Mouse (Mus musculus) right cerebral cortex, postnatal 4 days (tissue): ENCODE measurements around the gene Bnc2.

ENCODE experiments used
- DNase-seq: peaks from one replicate; pipeline ENCODE4 v3.0.0-alpha.2; 2022

Bnc2 gene

DNA sequence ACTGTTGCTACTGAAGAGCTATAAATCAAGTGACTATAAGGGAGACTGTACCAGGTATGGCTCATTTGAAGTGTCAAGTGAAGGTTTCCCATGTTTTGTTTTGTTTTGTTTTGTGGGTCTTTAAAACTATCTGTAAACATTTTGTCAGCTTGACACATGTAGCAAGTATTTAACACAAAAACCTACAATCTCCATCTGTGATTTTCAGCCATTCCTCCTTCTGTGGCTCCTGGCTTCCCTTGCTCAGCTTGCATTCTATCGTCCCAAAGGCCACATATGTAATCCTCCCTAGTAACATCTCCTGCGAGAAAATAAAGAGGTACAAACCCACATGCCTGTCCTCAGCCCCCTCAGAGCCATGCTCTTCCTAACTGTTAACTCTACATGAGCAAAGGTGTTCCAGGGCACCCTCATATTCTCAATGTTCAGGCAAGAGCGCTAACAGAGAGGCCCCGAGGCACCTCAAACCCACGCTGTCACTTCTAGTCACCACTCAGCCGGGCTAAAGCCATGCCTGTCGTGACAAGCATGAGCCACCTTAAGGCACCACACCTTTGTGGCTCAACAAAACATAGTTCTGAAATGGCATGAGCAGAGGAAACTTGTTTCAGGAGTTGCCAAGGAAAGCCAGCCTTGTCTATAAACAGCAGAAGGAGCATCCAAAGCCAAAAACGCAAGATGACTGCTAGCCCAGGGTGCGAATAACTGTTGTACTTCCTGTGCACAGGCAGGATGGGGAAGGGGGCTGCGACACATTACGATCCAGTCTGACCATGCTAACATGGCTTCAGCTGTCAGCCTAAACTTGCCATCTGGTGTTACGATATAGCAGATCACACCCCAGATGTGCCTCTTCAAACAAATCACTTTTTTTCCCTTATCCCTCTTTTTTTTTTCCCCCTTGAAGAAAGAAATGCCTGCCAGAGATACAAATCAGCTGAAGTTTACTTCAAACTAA lies 42.0 kb downstream of the Bnc2 start:
- DNase-seq = no peak

DNA sequence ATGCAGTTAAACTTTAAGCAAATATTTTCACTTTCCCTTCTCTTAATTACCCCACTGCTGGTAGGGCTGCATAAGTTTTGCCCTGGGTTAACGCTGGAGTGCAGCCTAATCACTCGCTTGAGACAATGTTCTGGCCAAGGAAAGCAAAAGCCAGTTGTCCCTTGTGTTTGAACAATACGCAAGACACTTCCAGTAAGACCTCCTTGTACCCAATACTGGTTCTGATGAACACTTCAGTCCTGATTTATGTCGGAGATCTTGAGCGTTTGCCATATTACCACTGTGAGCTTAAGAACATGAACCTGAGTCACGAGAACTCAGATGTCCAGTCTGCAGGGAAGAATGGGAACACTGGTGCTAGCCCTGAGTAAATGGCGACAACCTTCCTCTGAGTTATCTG lies 47.5 kb downstream of the Bnc2 start:
- DNase-seq = no peak

DNA sequence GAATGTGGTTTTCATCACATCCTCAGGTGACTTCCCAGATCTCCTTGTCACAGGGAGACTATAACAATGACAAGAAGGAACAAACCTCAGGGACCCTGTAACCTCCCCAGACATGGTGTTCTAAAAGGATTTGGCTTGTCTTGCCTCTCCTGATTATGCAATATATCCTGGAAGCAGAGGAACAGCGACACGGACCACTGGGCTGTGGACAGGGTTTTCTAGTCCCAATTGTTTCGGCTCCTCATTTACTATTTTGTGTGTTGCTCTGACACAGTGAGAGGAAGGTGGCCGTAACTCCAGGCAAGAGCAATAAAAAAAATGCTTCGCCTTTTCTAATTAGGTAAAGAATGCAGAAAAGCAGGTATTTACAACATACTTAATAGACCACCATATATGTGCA lies 51.8 kb downstream of the Bnc2 start:
- DNase-seq = no peak

DNA sequence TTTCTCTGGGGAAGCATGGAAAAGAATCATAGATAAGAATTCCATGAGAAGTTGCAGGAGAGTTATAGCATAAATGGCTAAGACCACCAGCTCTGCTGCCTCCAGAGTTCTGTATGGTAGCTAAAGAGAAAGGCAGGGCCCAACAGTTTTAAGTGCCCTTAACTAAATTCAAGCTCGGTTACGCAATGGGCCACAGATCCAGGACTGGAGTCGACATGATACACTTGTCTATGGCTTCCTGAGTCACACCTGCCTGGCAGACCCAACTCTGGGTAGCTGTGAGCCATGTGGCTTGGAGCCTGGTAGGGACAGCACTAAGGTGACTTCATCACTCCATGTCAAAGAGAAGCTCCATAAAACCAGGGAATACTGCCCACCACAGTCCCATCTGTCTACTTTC lies 53.3 kb downstream of the Bnc2 start:
- no peak for DNase-seq

DNA sequence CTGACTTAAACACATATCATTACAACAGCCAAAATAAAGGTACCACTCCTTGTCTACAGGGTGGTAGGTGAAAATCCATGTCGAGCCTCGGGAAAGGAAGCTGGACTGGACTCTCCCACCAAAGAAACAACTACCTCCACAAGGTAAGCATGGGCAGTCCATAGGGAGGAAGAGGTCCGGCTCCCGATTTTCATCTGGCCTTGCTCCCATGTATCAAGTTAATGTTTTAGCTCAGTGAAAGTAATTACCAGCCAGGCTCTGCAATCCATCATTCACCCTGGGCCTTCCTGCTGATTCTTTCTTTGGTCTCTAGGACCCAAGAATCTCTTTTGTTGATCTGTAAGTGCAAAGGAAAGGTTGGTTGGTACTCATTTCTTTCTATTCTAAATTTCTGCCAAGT lies 65.2 kb downstream of the Bnc2 start:
- DNase-seq = no peak

DNA sequence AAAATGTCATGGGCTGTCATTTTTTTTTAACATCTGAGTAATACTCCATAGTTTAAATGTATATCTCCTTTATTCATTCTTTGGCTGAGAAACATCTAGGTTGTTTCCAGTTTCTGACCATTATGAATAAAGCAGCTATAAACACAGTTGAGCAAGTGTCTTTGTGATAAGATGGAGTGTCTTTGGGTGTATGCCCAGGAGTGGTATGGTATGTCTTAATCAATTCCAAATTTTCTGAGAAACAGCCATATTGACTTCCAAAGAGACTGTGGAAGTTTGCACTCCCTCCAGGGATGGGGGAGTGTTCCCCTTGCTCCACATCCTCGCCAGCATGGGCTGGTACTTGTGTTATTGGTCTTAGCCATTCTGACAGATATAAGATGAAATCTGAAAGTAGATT lies 70.6 kb downstream of the Bnc2 start:
- DNase-seq = no peak

DNA sequence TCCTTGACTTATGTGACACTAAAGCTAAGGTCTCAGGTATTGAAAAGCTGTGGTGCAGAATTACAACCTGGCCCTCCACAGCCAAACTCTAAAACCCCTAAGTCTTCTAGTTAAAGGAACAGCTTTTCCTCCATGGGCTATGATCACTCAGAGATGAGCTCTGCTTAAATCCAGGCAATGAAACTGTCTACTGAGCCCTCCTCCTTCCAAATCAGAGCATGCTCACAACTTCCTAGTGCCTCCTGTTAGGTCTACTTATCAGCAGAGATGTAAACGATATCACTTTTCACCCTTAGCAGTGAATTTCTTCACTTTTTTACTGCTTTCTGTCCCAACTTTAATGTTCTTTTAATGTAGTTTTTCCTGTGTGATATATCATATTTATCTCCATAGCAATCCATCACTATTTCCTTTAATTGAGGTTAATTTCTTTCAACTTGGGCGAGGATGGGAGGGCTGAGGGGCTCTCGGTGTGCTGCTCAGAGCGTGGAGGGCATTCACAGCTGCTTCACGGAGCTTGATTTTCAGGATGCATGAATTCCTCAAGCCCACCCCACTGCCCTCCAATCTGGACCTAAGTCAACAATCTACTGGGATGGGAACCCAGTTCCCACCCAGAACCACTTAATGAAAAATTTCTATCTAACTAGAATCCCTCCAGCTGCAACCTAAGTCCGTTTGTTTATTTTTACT lies 94.7 kb downstream of the Bnc2 start:
- DNase-seq = no peak

DNA sequence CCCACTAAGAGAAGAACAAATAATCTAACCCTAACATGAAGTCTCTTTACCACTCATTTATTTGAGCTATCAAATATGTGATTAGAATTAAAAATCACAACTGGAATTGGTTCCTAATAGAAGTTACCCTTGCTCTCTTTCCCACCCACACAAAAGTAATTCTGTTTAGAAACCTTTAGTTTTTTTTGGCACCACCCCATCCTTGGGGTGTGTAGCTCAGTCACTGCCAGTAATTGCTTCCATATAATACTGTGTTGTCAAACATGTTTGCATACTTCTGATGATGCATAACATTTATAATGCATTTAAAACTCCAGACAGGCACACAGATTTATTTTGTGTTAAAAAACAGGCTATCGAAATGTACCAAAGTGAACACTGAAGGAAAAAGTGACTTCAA lies 96.8 kb downstream of the Bnc2 start:
- no peak for DNase-seq

DNA sequence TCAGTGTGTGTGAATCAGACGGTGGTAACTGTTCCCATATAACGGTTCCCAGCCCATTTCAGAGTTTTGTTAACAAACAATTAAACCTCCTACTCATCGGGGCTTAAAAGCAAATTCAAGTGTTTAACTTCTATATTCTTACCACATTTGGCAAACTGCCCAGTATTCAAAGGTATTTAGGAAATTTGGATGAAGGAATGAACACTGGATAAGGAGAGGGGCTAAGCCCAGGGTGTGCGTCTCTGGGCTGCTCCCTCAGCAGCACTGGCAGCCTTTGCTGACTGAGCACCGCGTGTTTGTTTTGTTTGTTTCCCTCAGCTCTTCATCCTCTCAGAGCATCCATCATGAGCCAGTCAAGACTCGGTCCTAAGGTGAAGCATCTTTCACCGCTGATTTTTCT lies 109.0 kb downstream of the Bnc2 start:
- DNase-seq = no peak

DNA sequence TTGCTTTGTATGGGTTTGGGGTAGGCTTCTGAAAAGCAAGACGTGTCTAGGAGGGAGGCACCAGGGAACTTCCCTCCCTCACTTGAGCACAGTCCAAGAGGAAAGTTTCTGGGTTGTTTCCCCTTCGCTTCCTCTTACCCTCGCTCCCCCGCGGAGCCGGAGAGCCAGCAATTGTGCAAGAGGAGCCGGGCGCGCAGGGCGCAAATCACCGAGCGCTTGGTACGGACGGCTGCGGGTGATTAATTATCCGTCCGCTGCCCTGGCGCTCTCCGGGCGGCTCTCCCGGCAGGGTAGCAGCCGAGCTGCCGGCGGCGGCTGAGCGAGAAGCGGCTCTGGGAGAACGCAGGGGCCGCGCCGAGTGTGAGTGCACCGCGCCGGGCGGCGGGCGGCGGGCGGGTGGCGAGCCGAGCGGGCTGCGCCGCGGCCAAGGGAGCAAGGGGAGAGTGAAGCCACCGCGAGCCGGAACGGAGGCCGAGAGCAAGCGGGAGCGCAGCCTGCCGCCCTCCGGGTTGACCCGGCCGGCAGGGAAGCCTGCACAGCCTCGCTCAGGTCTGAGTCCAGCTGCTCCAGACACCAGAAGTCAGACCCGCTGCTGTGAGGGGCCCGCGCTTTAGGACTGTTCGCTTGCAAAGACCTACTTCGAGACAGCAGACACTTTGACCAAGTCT lies 129.7 kb downstream of the Bnc2 start:
- peak; percentile 46 for DNase-seq

DNA sequence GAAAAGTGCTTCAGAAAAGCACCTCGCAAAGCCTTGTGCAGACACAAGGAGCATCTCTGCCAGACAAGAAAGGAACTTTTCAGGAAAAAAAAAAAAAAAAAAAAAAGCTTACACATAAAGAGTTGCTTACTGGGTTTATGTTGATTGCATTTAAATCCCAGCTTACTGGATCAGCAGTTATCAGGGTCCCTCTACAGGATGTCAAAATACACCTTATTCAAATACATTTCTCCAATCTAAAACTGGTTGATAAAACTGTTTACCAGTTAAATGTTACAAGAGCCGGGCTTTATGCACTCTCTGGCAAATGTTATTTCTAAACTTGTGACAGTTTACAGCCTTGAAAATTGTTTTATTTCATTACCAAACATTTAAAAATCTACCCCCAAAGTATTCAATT lies 130.4 kb downstream of the Bnc2 start:
- DNase-seq = no peak

DNA sequence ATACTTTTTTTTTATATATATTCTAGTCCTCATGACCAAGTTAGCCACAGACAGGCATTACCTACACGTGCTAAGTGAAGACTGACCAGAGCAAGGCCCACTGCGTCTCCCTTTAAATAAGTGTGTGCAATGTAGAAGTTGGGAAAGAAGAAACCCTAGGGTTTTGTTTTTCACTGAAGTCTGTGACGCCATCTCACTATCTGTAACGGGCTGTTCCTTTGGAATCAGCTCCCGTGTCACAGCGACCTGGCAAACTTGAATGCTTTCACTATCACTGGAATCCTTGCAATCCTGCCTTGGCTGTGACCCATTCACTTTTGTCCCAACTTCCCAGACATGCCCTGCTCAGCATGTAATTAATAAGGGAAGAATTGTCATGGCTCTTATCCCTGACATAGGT lies 134.5 kb downstream of the Bnc2 start:
- DNase-seq = no peak

DNA sequence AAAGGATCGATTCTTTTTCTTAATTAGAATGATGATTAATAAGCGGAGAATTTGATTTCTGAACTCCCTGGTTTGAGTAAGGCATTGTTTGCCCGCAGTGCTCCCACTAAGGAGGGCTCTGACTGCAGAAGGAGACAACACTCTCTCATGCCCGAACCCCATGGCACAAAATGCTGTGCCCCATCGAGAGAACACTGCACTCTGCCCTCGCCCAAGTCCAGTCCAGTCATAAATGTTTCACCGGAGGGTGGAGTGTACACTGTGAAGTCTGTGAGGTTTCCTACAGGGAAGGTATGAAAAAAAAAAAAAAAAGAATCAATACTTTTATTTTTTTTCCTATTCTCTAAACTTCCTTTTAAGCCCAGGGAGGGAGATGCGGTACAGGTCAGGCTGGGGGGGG lies 135.7 kb downstream of the Bnc2 start:
- no peak for DNase-seq

DNA sequence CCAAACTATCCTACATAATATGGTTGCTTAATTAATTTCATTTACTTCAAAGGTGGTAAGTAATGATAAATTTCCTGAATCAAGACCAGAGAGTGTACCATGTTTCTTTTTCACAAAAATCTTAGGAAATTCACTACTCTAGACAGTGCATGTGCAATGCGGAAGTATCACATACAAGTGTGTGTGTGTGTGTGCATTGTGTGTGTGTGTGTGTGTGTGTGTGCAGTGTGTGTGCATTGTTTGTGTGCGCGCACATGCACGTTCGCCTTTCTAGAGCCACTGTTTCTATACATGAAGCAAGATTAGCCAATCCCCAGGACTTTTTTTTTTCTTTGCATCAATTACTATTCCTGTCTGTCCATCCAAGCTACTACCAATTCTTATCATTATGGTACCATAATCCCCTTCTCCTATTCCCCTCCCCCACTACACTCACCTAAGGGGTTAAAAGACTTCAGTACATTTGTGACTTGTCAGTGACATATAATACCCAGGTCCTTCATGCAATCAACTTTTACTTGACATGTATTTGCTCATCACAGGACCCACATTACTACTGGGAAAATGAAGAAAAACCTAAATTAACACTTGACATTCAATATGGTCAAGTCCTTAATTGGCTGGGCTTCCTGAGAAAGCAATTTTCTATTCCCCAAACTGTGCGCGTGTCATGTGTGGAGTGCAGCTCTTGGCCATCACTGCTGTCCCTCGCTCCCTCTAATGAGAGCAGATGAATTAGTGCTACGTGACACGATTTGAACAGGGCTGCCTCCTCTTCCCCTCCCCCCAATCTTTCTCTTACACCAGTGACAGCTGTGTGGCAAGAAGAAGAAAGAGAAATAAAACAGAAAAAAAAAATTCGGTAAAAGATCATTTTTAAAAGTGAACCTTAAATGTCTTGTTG lies 145.9 kb downstream of the Bnc2 start:
- DNase-seq = no peak

DNA sequence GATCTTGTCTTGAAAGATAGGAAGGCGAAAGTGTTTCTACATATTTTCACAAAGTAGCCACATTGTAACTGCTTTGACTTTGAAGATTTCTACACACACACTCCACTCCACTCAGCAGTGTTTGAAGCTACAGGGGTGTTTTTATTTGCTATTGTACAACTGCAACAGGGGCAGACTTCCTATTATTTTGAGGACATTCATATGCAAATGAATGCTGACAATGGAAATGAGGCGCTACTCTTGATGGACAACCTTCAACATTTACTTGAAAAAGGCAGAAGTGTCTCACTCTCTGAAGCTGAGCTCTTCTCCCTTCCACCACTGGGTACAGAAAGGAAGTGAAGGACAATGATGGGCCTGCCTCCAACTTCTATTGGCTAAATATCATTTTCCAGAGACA lies 146.7 kb downstream of the Bnc2 start:
- DNase-seq = no peak

DNA sequence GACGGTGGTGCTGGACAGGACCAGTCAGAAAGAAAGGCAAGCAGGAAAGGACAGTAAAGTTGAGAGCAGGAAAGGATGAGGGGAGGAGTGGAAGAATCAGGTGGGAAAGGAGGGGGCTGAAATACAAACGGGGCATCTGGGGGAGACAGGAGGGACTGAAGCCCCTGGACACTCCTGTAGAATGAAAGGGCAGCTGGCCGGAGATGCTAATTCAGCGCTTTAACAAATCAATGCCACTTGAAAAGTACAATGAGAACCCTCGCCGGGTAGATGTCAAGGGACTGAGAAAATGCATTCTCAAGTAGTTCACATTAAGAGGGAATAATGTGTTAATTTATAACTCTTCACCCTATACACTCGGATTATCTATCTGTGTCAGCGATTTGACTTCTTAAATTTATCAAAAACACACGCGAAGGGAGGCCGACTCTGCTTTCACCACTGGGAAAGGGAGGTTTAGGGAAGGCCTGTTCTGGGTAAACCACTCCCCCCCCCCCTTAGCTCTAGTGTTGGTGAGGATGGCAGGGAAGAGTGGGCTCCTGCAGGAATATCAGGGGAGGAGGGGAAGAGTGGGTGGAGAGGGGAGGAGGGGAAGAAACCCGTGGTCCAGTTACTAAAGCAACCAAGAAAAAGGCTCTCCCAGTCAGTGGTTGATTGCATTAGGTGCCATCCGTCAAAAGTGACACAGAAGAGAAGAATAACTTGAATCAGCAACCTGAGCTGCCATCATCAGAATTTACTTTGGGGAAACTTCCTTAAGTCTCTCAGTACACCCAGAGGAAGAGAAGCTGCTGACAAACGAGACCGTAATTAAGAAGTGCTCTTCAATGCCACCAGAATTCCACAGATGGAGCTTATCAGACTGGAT lies 147.8 kb downstream of the Bnc2 start:
- no peak for DNase-seq

DNA sequence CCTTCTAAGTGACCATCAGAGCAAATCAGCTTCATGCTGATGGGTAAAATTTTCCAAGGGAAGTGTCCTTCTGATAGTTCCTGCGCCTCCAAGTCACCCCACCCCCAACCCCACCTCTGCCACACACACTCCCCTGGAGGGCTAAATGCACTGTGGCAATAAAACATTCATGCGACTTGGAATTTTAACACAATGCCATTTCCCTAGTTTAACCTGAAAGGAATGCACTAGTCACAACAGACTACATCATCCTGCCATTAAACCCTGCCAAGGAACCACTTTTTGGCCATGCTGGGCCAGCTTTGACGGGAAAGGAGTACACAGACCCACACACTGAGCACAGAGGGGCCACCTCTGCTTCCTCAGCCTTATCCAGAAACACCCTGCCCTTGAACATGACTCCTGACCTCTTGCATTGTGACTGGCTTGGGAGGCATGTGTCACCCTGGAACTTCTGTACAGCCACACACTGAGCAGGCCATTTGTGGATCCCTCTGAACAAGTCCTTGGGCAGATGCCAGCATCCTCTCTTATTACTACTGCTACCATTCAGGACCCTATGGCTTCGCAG lies 151.3 kb downstream of the Bnc2 start:
- no peak for DNase-seq

DNA sequence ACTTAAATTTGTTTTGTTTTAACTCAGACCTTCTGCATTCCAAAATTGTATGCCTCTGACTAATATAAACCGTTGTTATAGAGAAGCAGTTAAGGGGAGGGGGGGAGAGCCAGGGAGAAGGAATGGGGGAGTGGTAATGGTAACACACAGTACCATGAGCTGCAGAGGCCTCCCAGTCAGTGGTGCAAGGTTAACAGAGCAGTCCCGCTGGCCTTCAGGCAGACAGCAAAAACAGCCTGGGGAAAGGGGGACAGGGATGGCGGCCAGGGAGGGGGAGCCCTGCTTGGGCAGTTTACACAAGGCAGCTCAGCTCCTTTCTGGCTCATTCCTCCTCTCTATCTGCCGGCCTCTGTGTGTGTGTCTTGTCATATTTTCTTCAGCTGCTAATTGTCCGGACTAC lies 151.9 kb downstream of the Bnc2 start:
- DNase-seq = no peak

DNA sequence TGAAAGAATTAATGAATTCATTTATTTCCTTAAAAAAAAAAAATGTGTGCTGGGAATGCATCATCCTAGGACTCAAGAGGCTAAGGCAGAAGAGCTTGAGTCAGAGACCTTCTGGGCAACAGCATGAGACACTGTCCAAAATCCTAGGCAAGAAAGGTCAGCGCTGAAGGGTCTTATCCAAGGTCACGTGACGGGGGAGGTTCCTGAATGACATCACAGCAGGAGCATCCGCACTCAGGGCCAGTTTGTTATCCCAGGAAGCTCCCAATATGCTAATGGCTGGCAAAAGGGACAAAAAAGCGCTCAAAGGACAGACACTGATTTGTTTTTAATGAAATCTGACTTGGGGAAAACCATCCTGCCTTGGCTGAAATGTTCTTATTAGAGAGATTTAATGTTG lies 153.5 kb downstream of the Bnc2 start:
- DNase-seq = no peak

DNA sequence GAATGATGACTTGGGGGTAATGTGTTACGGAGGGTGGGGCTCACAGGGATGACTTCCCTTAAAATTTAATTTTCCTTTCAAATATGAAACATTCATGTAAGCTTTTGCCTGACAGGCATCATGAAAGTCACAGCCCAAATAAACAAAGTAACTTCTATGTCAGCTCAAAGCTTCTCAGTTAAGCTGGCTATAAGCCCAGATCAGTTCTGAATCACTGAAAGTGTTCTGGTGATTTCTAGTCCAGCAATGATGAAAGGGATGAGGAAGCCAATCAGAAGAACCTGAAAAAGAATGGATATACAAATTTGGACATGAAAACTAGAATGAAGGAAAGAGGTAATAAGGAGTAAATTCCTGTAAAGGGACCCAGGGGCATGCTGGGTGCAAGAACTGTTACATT lies 164.6 kb downstream of the Bnc2 start:
- no peak for DNase-seq

DNA sequence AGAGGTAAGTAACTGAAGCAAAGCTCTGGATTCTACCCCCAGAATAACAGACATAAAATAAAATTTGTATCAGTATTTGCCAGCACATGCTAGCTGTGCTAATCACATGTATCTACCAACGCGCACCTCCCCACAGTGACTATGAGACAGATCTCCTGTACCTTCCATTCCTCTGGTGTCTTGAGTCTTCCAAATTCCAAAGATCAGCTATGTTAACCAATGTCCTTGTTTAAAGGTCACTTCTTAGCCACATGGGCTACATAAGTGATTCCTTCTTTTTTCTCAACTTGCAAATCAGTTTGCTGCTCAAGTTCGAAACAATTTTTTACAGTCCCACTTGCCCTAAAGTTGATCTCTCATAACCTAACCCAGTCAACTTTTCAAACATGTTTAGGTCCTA lies 167.5 kb downstream of the Bnc2 start:
- DNase-seq = no peak
